Mouse (Mus musculus) neutrophil, adult 5-6 weeks (primary cell): ENCODE data around the gene Efcab9. TPM values are rescaled to one million over a fixed set of nuclear protein-coding genes. Genes with fewer than 3 reads are reported as not detected.

Source experiments
- total RNA-seq: library from RNA; stranded (forward); fragments of 200-1000 nt; gene quantifications from 2 replicates; pipeline ENCODE4 v1.2.3, GENCODE M21; 2017

Gene Efcab9
- total RNA-seq, 1 experiment from 2014 or later: 4.9 TPM

Other genes with a start within 250 kb of the Efcab9 start
- gene Hba-a1, start 248.6 kb downstream of the Efcab9 start, total RNA-seq: 3,990 and 4,153 TPM in 2 replicates
- gene Hbq1b, start 245.1 kb downstream of the Efcab9 start, total RNA-seq: 1.2 TPM in 1 of 2 replicates, not detected in the other
- 33,715 and 35,496 TPM in 2 replicates for gene Hba-a2, start 235.6 kb downstream of the Efcab9 start, total RNA-seq
- gene Hbq1a, start 232.0 kb downstream of the Efcab9 start, total RNA-seq: 0.98 TPM in 1 of 2 replicates, not detected in the other
- gene Sh3pxd2b, start 184.3 kb downstream of the Efcab9 start, total RNA-seq: 0.23 and 0.25 TPM in 2 replicates
- gene Ubtd2, start 76.7 kb downstream of the Efcab9 start, total RNA-seq: 2.0 and 6.9 TPM in 2 replicates
- 193 and 200 TPM in 2 replicates for gene Stk10, start 1.2 kb upstream of the Efcab9 start, total RNA-seq
- gene Fbxw11, start 110.6 kb upstream of the Efcab9 start, total RNA-seq: 49.9 and 58.7 TPM in 2 replicates